Comparison of ENCODE assay signal across 14 mouse cellular contexts in genomic region chr11:69382478-69383105, GRCm38 (mm10). TPM values are rescaled to one million over a fixed set of nuclear protein-coding genes. Genes with fewer than 3 reads are reported as not detected.
DNase-seq lines count a peak whose midpoint lies in the region; ATAC-seq and TF ChIP-seq lines count a peak whose summit lies in the region.
"Had no signal": no experiment of that assay in that cellular context is flagged by ENCODE, and none has a peak within 500 bp of the region (broad histone marks: within the 10 kb centered on the region; RNA-seq: fewer than 3 reads in every experiment).

No protein-coding gene starts in this region.

- in situ Hi-C loops in Patski (cut with MboI; ENCODE audit: low pct_unique_long_range_greater_than_20kb): no loop called here

- H3K9ac ChIP-seq in lung, embryonic 14.5 days: peak overlapping the region; percentile 20; the same call in 1 of the 2 replicates
- H3K9ac ChIP-seq in limb, embryonic 15.5 days: no peak overlapping the region
- H3K9ac ChIP-seq in midbrain, embryonic 15.5 days: no peak overlapping the region
- H3K9ac ChIP-seq: hindbrain, embryonic 15.5 days; midbrain, embryonic 12.5 days had no signal

- H3K27me3 ChIP-seq in lung, embryonic 14.5 days (ENCODE audit: insufficient read depth, low read length): no peaks in the 10 kb centered on the region
- H3K27me3 ChIP-seq in Patski: no peaks in the 10 kb centered on the region
- H3K27me3 ChIP-seq in limb, embryonic 15.5 days: no peaks in the 10 kb centered on the region
- H3K27me3 ChIP-seq in midbrain, embryonic 15.5 days (replicated peaks): no peaks in the 10 kb centered on the region
- H3K27me3 ChIP-seq: hindbrain, embryonic 15.5 days; midbrain, embryonic 12.5 days had no signal

- POLR2A ChIA-PET in Patski (lab: Charles Lee): no interaction called here

- H3K9me3 ChIP-seq in lung, embryonic 14.5 days (ENCODE audit: low read depth, low read length): no peaks in the 10 kb centered on the region
- no peaks in the 10 kb centered on the region for H3K9me3 ChIP-seq in limb, embryonic 15.5 days
- no peaks in the 10 kb centered on the region for H3K9me3 ChIP-seq in midbrain, embryonic 15.5 days
- H3K9me3 ChIP-seq: hindbrain, embryonic 15.5 days; midbrain, embryonic 12.5 days had no signal

- CTCF ChIA-PET in Patski (lab: Charles Lee): interaction anchor here (1.0 to 1.2 kb wide), 4 partner anchors 10 to 131 kb away, joined by 3 read pairs; no protein-coding TSS in a partner anchor

- no peak for TF ChIP-seq CTCF in gastrocnemius, adult 2 months (IDR thresholded peaks at IDR 0.05)
- TF ChIP-seq CTCF in lung, embryonic 14.5 days (IDR thresholded peaks at IDR 0.05; ENCODE audit: low read depth): no peak
- no peak for TF ChIP-seq CTCF in Patski (IDR thresholded peaks at IDR 0.05)

- peak overlapping the region; percentile 9; the same call in 1 of the 2 replicates for H3K27ac ChIP-seq in gastrocnemius, adult 2 months
- no peak overlapping the region for H3K27ac ChIP-seq in lung, embryonic 14.5 days (ENCODE audit: low read depth)
- H3K27ac ChIP-seq in limb, embryonic 15.5 days: peak overlapping the region; percentile 9; the same call in 1 of the 2 replicates
- H3K27ac ChIP-seq in midbrain, embryonic 15.5 days: no peak overlapping the region
- H3K27ac ChIP-seq: hindbrain, embryonic 15.5 days; midbrain, embryonic 12.5 days had no signal

- H3K4me3 ChIP-seq in gastrocnemius, adult 2 months: no peak overlapping the region
- no peak overlapping the region for H3K4me3 ChIP-seq in lung, embryonic 14.5 days (ENCODE audit: low read depth, low read length)
- H3K4me3 ChIP-seq in limb, embryonic 15.5 days: no peak overlapping the region
- no peak overlapping the region for H3K4me3 ChIP-seq in midbrain, embryonic 15.5 days
- H3K4me3 ChIP-seq: hindbrain, embryonic 15.5 days; midbrain, embryonic 12.5 days had no signal

- no peaks in the 10 kb centered on the region for H3K4me1 ChIP-seq in lung, embryonic 14.5 days (ENCODE audit: insufficient read depth)
- peaks cover 4% of the 10 kb centered on the region; the same call in 1 of the 2 replicates for H3K4me1 ChIP-seq in limb, embryonic 15.5 days
- no peaks in the 10 kb centered on the region for H3K4me1 ChIP-seq in midbrain, embryonic 15.5 days
- H3K4me1 ChIP-seq: hindbrain, embryonic 15.5 days; midbrain, embryonic 12.5 days had no signal

- intact Hi-C loops in gastrocnemius, adult 2 months (cut with DNase I): loop anchor here (10.0 kb wide), 1 partner anchor 188 kb away; the partner anchor contains the start of gene Alox8
- intact Hi-C loops in gastrocnemius, postnatal 36 days (cut with DNase I): no loop called here

- H3K4me2 ChIP-seq in lung, embryonic 14.5 days: no peak overlapping the region
- H3K4me2 ChIP-seq in limb, embryonic 15.5 days: no peak overlapping the region
- H3K4me2 ChIP-seq in midbrain, embryonic 15.5 days: no peak overlapping the region
- H3K4me2 ChIP-seq: hindbrain, embryonic 15.5 days; midbrain, embryonic 12.5 days had no signal

- peaks cover 12% of the 10 kb centered on the region; the same call in 1 of the 2 replicates for H3K36me3 ChIP-seq in lung, embryonic 14.5 days (ENCODE audit: insufficient read depth)
- peaks cover 9% of the 10 kb centered on the region; the same call in 1 of the 2 replicates for H3K36me3 ChIP-seq in limb, embryonic 15.5 days
- no peaks in the 10 kb centered on the region for H3K36me3 ChIP-seq in midbrain, embryonic 15.5 days (replicated peaks)
- H3K36me3 ChIP-seq: hindbrain, embryonic 15.5 days; midbrain, embryonic 12.5 days had no signal

- peak; percentile 50 for DNase-seq in gastrocnemius, adult 2 months
- no peak for DNase-seq in gastrocnemius, postnatal 36 days
- DNase-seq in lung, embryonic 14.5 days: no peak
- DNase-seq in lung, postnatal 4 days: no peak
- DNase-seq in Patski (ENCODE audit: low read depth, low spot score): peak; percentile 75
- DNase-seq: cerebellum, adult 9-10 months; right cerebral cortex, postnatal 14 days; thymus, adult 18-20 months had no signal

- WGBS in lung, embryonic 14.5 days: 60% methylated on average over 10 of the region's 10 CpGs
- 59% methylated on average over 10 of the region's 10 CpGs for WGBS in limb, embryonic 15.5 days
- WGBS in midbrain, embryonic 15.5 days: 67% methylated on average over 10 of the region's 10 CpGs

- ATAC-seq in lung, embryonic 14.5 days (ENCODE audit: insufficient read depth): no peak
- peak; percentile 81 for ATAC-seq in Patski
- no peak for ATAC-seq in limb, embryonic 15.5 days (ENCODE audit: insufficient number of reproducible peaks, low FRiP score, low TSS enrichment, low read depth)
- no peak for ATAC-seq in monocyte, adult 5-6 weeks (replicated peaks; ENCODE audit: insufficient number of reproducible peaks, low FRiP score, low TSS enrichment, poor library complexity, severe bottlenecking)
- no peak for ATAC-seq in midbrain, embryonic 15.5 days (replicated peaks)
- ATAC-seq: lung, postnatal 0 days had no signal

RNA-seq across cellular contexts. Expression of gene Naa38, which starts 12.7 kb away (rescaled TPM):
- 10 to 100 TPM; 62.4 to 86.0 TPM for total RNA-seq in gastrocnemius, adult 2 months (2021)
- total RNA-seq in gastrocnemius, postnatal 36 days (2021): 10 to 100 TPM; 58.8 to 67.0 TPM
- polyA plus RNA-seq in lung, embryonic 14.5 days (2014; fragmentation: Nextera tagmentation; extraction: Ambion mirVana): 169 and 173 TPM in 2 replicates
- 128 TPM for polyA plus RNA-seq in Patski (2021)
- 143 and 144 TPM in 2 replicates for polyA plus RNA-seq in limb, embryonic 15.5 days (2015; fragmentation: Nextera tagmentation; extraction: Ambion mirVana)
- total RNA-seq in monocyte, adult 5-6 weeks (2017): 51.4 to 93.3 TPM (median 54.6 TPM) in 3 replicates
- polyA plus RNA-seq in midbrain, embryonic 15.5 days (2015; fragmentation: Nextera tagmentation; extraction: Ambion mirVana): 96.8 and 101 TPM in 2 replicates

RNA-seq across cellular contexts. Expression of gene Cyb5d1, which starts 12.8 kb away (rescaled TPM):
- 10 to 100 TPM; 34.9 to 36.0 TPM for total RNA-seq in gastrocnemius, adult 2 months (2021)
- 10 to 100 TPM; 24.6 to 26.2 TPM for total RNA-seq in gastrocnemius, postnatal 36 days (2021)
- 26.8 and 27.2 TPM in 2 replicates for polyA plus RNA-seq in lung, embryonic 14.5 days (2014; fragmentation: Nextera tagmentation; extraction: Ambion mirVana)
- 28.1 TPM for polyA plus RNA-seq in Patski (2021)
- polyA plus RNA-seq in limb, embryonic 15.5 days (2015; fragmentation: Nextera tagmentation; extraction: Ambion mirVana): 30.2 and 36.6 TPM in 2 replicates
- total RNA-seq in monocyte, adult 5-6 weeks (2017): 19.2 to 55.3 TPM (median 20.9 TPM) in 3 replicates
- polyA plus RNA-seq in midbrain, embryonic 15.5 days (2015; fragmentation: Nextera tagmentation; extraction: Ambion mirVana): 32.7 and 33.5 TPM in 2 replicates

RNA-seq across cellular contexts. Expression of gene Chd3, which starts 13.4 kb away (rescaled TPM):
- 1 to 10 TPM; 6.8 to 9.4 TPM for total RNA-seq in gastrocnemius, adult 2 months (2021)
- 10 to 100 TPM in 1 of 2 experiments, 1 to 10 TPM in 1; 7.6 to 11.2 TPM for total RNA-seq in gastrocnemius, postnatal 36 days (2021)
- 57.3 and 59.9 TPM in 2 replicates for polyA plus RNA-seq in lung, embryonic 14.5 days (2014; fragmentation: Nextera tagmentation; extraction: Ambion mirVana)
- polyA plus RNA-seq in Patski (2021): 295 TPM
- 77.4 and 89.3 TPM in 2 replicates for polyA plus RNA-seq in limb, embryonic 15.5 days (2015; fragmentation: Nextera tagmentation; extraction: Ambion mirVana)
- 76.7 to 192 TPM (median 86.2 TPM) in 3 replicates for total RNA-seq in monocyte, adult 5-6 weeks (2017)
- polyA plus RNA-seq in midbrain, embryonic 15.5 days (2015; fragmentation: Nextera tagmentation; extraction: Ambion mirVana): 98.2 and 102 TPM in 2 replicates

RNA-seq across cellular contexts. Expression of gene Tmem88, which starts 15.4 kb away (rescaled TPM):
- total RNA-seq in gastrocnemius, adult 2 months (2021): 1 to 10 TPM; 6.5 to 7.4 TPM
- 1 to 10 TPM; 6.3 to 7.9 TPM for total RNA-seq in gastrocnemius, postnatal 36 days (2021)
- polyA plus RNA-seq in lung, embryonic 14.5 days (2014; fragmentation: Nextera tagmentation; extraction: Ambion mirVana): 37.5 and 39.1 TPM in 2 replicates
- polyA plus RNA-seq in Patski (2021): 0.18 TPM
- polyA plus RNA-seq in limb, embryonic 15.5 days (2015; fragmentation: Nextera tagmentation; extraction: Ambion mirVana): 18.8 and 20.4 TPM in 2 replicates
- 3.1 to 3.8 TPM in 2 of 3 replicates, not detected in the other for total RNA-seq in monocyte, adult 5-6 weeks (2017)
- polyA plus RNA-seq in midbrain, embryonic 15.5 days (2015; fragmentation: Nextera tagmentation; extraction: Ambion mirVana): 6.5 and 7.0 TPM in 2 replicates

RNA-seq across cellular contexts. Expression of gene Kdm6b, which starts 30.9 kb away (rescaled TPM):
- 10 to 100 TPM; 23.9 to 24.5 TPM for total RNA-seq in gastrocnemius, adult 2 months (2021)
- total RNA-seq in gastrocnemius, postnatal 36 days (2021): 10 to 100 TPM; 23.0 to 27.2 TPM
- polyA plus RNA-seq in lung, embryonic 14.5 days (2014; fragmentation: Nextera tagmentation; extraction: Ambion mirVana): 22.9 and 24.4 TPM in 2 replicates
- polyA plus RNA-seq in Patski (2021): 26.6 TPM
- 30.8 and 32.0 TPM in 2 replicates for polyA plus RNA-seq in limb, embryonic 15.5 days (2015; fragmentation: Nextera tagmentation; extraction: Ambion mirVana)
- total RNA-seq in monocyte, adult 5-6 weeks (2017): 14.3 to 27.5 TPM (median 16.8 TPM) in 3 replicates
- polyA plus RNA-seq in midbrain, embryonic 15.5 days (2015; fragmentation: Nextera tagmentation; extraction: Ambion mirVana): 41.3 and 45.3 TPM in 2 replicates

Comparison
In these comparisons a context has a peak if more than half of its experiments do, and no peak if none do; other contexts are left out.
1. DNase-seq: peak in gastrocnemius, adult 2 months (single experiment) and Patski (single experiment); none in gastrocnemius, postnatal 36 days (0 of 2), lung, embryonic 14.5 days (single experiment) and lung, postnatal 4 days (0 of 2).
2. H3K27ac ChIP-seq: peak in gastrocnemius, adult 2 months (single experiment) and limb, embryonic 15.5 days (single experiment); none in lung, embryonic 14.5 days (single experiment) and midbrain, embryonic 15.5 days (single experiment).